Comparison of ENCODE assay signal across 8 mouse cellular contexts in the genomic region with DNA sequence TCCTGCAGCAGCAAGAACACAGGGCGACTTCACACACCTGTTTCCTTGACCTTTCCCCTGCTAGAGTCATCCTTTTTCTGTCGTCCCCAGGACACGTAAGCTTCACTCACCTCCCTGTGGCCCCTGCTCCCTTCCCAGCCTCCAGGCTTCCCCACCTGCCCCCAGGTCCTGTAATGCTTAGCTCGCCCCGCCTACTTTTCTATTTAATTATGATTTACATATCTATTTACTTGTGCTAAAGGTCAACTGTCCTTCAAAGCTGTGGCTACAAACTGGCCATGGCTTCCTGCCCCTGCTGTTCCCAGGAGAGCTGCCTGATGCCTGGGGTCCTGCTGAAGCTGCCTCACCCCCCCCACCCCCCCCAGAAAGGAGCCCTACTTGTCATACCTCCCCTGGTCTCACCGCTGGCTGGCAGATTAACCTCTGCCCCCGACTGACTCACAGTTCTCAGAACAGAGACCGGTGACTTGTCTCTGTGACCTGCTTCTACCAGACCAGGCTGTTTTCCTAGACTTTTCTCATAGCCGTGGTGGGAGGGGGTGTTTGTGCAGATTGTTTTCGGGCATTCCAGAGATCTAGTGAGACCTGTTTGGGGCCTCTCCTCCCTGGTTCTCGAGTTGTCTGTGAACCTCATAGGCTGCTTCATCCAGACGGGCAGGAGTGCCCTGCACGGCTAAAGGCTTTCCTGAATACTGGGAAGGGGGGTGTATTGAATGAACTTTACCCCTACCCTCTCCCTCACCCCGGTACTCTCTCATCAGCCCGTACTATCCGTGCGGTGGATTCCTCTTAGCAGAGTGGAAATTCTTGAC. TPM values are rescaled to one million over a fixed set of nuclear protein-coding genes. Genes with fewer than 3 reads are reported as not detected.
DNase-seq lines count a peak whose midpoint lies in the region; ATAC-seq and TF ChIP-seq lines count a peak whose summit lies in the region.

No protein-coding gene starts in this region.

- no peaks in the 10 kb centered on the region for H3K36me3 ChIP-seq in kidney, adult 2 months (ENCODE audit: control insufficient read depth, insufficient read depth, low read length)
- H3K36me3 ChIP-seq in liver, postnatal 0 days (replicated peaks; ENCODE audit: insufficient read depth, low read length): no peaks in the 10 kb centered on the region

- TF ChIP-seq POLR2A in kidney, adult 2 months (IDR thresholded peaks at IDR 0.05; ENCODE audit: low read depth, low read length): no peak

- peak overlapping the region; percentile 49 for H3K4me2 ChIP-seq in liver, postnatal 0 days (ENCODE audit: low read depth, low read length)

- H3K9me3 ChIP-seq in liver, postnatal 0 days (ENCODE audit: low read length): no peaks in the 10 kb centered on the region

- H3K4me1 ChIP-seq in kidney, adult 2 months (ENCODE audit: control insufficient read depth, insufficient read depth, low read length): peaks cover 17% of the 10 kb centered on the region; the same call in 1 of the 2 replicates
- H3K4me1 ChIP-seq in liver, postnatal 0 days (ENCODE audit: insufficient read depth): peaks cover 4% of the 10 kb centered on the region; the same call in 1 of the 2 replicates

- no peak for TF ChIP-seq EP300 in liver, postnatal 0 days (IDR thresholded peaks at IDR 0.05; ENCODE audit: low read depth)

- H3K27ac ChIP-seq in kidney, adult 2 months (ENCODE audit: insufficient read depth, low read depth, low read length): peak overlapping the region; percentile 83
- H3K27ac ChIP-seq in liver, postnatal 0 days (ENCODE audit: low read depth): peak overlapping the region; percentile 92

- WGBS in kidney, adult 2 months: 35% methylated on average over 17 of the region's 17 CpGs
- WGBS in liver, postnatal 0 days (ENCODE audit: insufficient replicate concordance): 50% methylated on average over 17 of the region's 17 CpGs

- peak overlapping the region; percentile 28; the same call in 1 of the 2 replicates for H3K9ac ChIP-seq in liver, postnatal 0 days (replicated peaks)

- no peak overlapping the region for H3K4me3 ChIP-seq in kidney, adult 2 months (ENCODE audit: insufficient read depth, low read depth, low read length)
- H3K4me3 ChIP-seq in liver, postnatal 0 days (ENCODE audit: low read depth, low read length): 0 out of 2 replicates have a peak overlapping the region, but pooled peaks have one; percentile 5

- no peaks in the 10 kb centered on the region for H3K27me3 ChIP-seq in kidney, adult 2 months (replicated peaks; ENCODE audit: control insufficient read depth, insufficient read depth, low read length)
- no peaks in the 10 kb centered on the region for H3K27me3 ChIP-seq in liver, postnatal 0 days (ENCODE audit: insufficient read depth, low read length)

- DNase-seq in ES-CJ7 (ENCODE audit: low read depth, low spot score): peak; percentile 20
- DNase-seq in adrenal gland, postnatal 36 days: peak; percentile 51 to 55
- DNase-seq in kidney, adult 2 months: peak; percentile 88
- peak; percentile 54 for DNase-seq in liver, postnatal 0 days
- no peak for DNase-seq in thymus, postnatal 14 days

- peak; percentile 86 for ATAC-seq in liver, postnatal 0 days
- no peak for ATAC-seq in activated CD4-positive, CD25-positive, alpha-beta regulatory T cell, adult 4 months
- ATAC-seq in monocyte, adult 5-6 weeks (replicated peaks; ENCODE audit: insufficient number of reproducible peaks, low FRiP score, low TSS enrichment, poor library complexity, severe bottlenecking): no peak
- no peak for ATAC-seq in CD4-positive, CD25-positive, alpha-beta regulatory T cell, adult 4 months

- TF ChIP-seq CTCF in kidney, adult 2 months (conservative IDR thresholded peaks at IDR 0.05; ENCODE audit: insufficient read depth, insufficient read length, low read depth, low read length): no peak
- TF ChIP-seq CTCF in liver, postnatal 0 days (IDR thresholded peaks at IDR 0.05; ENCODE audit: low read depth): no peak

RNA-seq across cellular contexts. Expression of a gene that starts 51.9 kb away (rescaled TPM):
- total RNA-seq in adrenal gland, postnatal 36 days (2021): 1 to 10 TPM; 4.0 to 4.3 TPM
- polyA plus RNA-seq in kidney, adult 2 months (2012; rRNA removed): 10.4 and 11.7 TPM in 2 replicates
- polyA plus RNA-seq in liver, postnatal 0 days (2015; fragmentation: Nextera tagmentation; extraction: Ambion mirVana): 0.72 and 0.75 TPM in 2 replicates
- polyA plus RNA-seq in activated CD4-positive, CD25-positive, alpha-beta regulatory T cell, adult 4 months (2017; shearing (Covaris generic)): under 1 TPM; 0.54 to 0.69 TPM
- total RNA-seq in monocyte, adult 5-6 weeks (2017): 0.29 to 0.85 TPM (median 0.68 TPM) in 3 replicates
- 1 to 10 TPM; 1.5 to 2.2 TPM for polyA plus RNA-seq in CD4-positive, CD25-positive, alpha-beta regulatory T cell, adult 4 months (2017; shearing (Covaris generic))
